Mouse (Mus musculus) CD4-positive, CD25-positive, alpha-beta regulatory T cell, adult 4 months (primary cell): ENCODE measurements around the gene Zfp91. TPM values are rescaled to one million over a fixed set of nuclear protein-coding genes. Genes with fewer than 3 reads are reported as not detected.
A peak's percentile ranks its signal among the peaks of the same experiment; 100 is the strongest.

ENCODE experiments used
- ATAC-seq: one replicate; pipeline ENCODE4 v1.8.0; 2017
- polyA plus RNA-seq, 2 experiments: library from polyadenylated mRNA; unstranded; fragments of 100-300 nt; shearing (Covaris generic); gene quantifications; one replicate each; pipeline ENCODE4 v1.2.1; 2017

The Zfp91 gene
- polyA plus RNA-seq: 10 to 100 TPM; 21.2 to 22.9 TPM

GRCm38 (mm10) chr19:12795511-12796327, at the start of gene Zfp91, which contains the start of gene Lpxn:
TSS of gene Zfp91 (minus strand) at chr19:12796126.
TSS of gene Lpxn (plus strand) at chr19:12796193.
- ATAC-seq: peak; percentile 59

GRCm38 (mm10) chr19:12838507-12838906, 42.6 kb upstream of the Zfp91 start:
- no peak for ATAC-seq

GRCm38 (mm10) chr19:12833625-12834024, 37.7 kb upstream of the Zfp91 start:
- peak; percentile 96 for ATAC-seq

- ATAC-seq: no peak
Observed at GRCm38 (mm10) chr19:12831559-12831958, 35.6 kb upstream of the Zfp91 start.

GRCm38 (mm10) chr19:12830823-12831430, 35.0 kb upstream of the Zfp91 start:
- ATAC-seq: no peak

GRCm38 (mm10) chr19:12824549-12824948, 28.6 kb upstream of the Zfp91 start:
- no peak for ATAC-seq

GRCm38 (mm10) chr19:12820383-12820782, 24.5 kb upstream of the Zfp91 start:
- peak; percentile 70 for ATAC-seq

- ATAC-seq: no peak
Observed at GRCm38 (mm10) chr19:12818507-12818906, 22.6 kb upstream of the Zfp91 start.

GRCm38 (mm10) chr19:12813883-12814282, 18.0 kb upstream of the Zfp91 start:
- no peak for ATAC-seq

- ATAC-seq: no peak
Observed at GRCm38 (mm10) chr19:12812644-12813364, 16.9 kb upstream of the Zfp91 start.

- peak; percentile 91 for ATAC-seq
Observed at GRCm38 (mm10) chr19:12806214-12806613, 10.3 kb upstream of the Zfp91 start.

GRCm38 (mm10) chr19:12805730-12806129, 9.8 kb upstream of the Zfp91 start:
- ATAC-seq: no peak

- no peak for ATAC-seq
Observed at GRCm38 (mm10) chr19:12804237-12804636, 8.3 kb upstream of the Zfp91 start.

- no peak for ATAC-seq
Observed at GRCm38 (mm10) chr19:12802830-12803229, 6.9 kb upstream of the Zfp91 start.

- no peak for ATAC-seq
Observed at GRCm38 (mm10) chr19:12801046-12801445, 5.1 kb upstream of the Zfp91 start.

- ATAC-seq: no peak
Observed at GRCm38 (mm10) chr19:12800621-12801020, 4.7 kb upstream of the Zfp91 start.

- ATAC-seq: no peak
Observed at GRCm38 (mm10) chr19:12799081-12799480, 3.2 kb upstream of the Zfp91 start.

- ATAC-seq: no peak
Observed at GRCm38 (mm10) chr19:12798404-12798803, 2.5 kb upstream of the Zfp91 start.

GRCm38 (mm10) chr19:12797071-12797470, 1.1 kb upstream of the Zfp91 start:
- ATAC-seq: no peak

GRCm38 (mm10) chr19:12796328-12796931, 504 bp upstream of the Zfp91 start:
- ATAC-seq: peak; percentile 76

- ATAC-seq: no peak
Observed at GRCm38 (mm10) chr19:12795110-12795509, 816 bp downstream of the Zfp91 start.

- peak; percentile 26 for ATAC-seq
Observed at GRCm38 (mm10) chr19:12794056-12795044, 1.6 kb downstream of the Zfp91 start.
